Mouse (Mus musculus) thymus, postnatal 4 days (tissue): ENCODE data around the gene Gnaz.
A peak's percentile ranks its signal among the peaks of the same experiment; 100 is the strongest.
"Not testable (repeated sequence)": the region's sequence is repeated elsewhere in the genome, so short reads cannot be mapped to it uniquely, and the experiment has no call there.

Experiments used
- DNase-seq: peaks from one replicate; pipeline ENCODE4 v3.0.0; 2021

Gnaz gene

GRCm38 (mm10) chr10:75031345-75032114 lies 64.6 kb downstream of the Gnaz start:
- DNase-seq: no peak

- no peak for DNase-seq
These were observed 65.4 kb downstream of the Gnaz start, which contains the start of gene Rsph14 for GRCm38 (mm10) chr10:75032395-75032794. Gene Rsph14 (minus strand): TSS chr10:75032586.

GRCm38 (mm10) chr10:75036883-75037379 lies 70.0 kb downstream of the Gnaz start, which contains the start of gene Rab36:
Gene Rab36 (plus strand): TSS chr10:75037058.
- DNase-seq: peak; percentile 78

GRCm38 (mm10) chr10:75042060-75042459 lies 75.1 kb downstream of the Gnaz start:
- DNase-seq: not testable (repeated sequence)

GRCm38 (mm10) chr10:75044459-75044858 lies 77.5 kb downstream of the Gnaz start:
- no peak for DNase-seq

GRCm38 (mm10) chr10:75045831-75046230 lies 78.9 kb downstream of the Gnaz start:
- no peak for DNase-seq

GRCm38 (mm10) chr10:75048711-75049110 lies 81.7 kb downstream of the Gnaz start:
- no peak for DNase-seq

GRCm38 (mm10) chr10:75051364-75052074 lies 84.5 kb downstream of the Gnaz start:
- no peak for DNase-seq

- DNase-seq: no peak
These were observed 85.9 kb downstream of the Gnaz start for GRCm38 (mm10) chr10:75052902-75053301.

- DNase-seq: no peak
These were observed 86.7 kb downstream of the Gnaz start for GRCm38 (mm10) chr10:75053655-75054054.

- DNase-seq: no peak
These were observed 87.1 kb downstream of the Gnaz start for GRCm38 (mm10) chr10:75054125-75054524.

GRCm38 (mm10) chr10:75055672-75056071 lies 88.7 kb downstream of the Gnaz start:
- DNase-seq: no peak

- no peak for DNase-seq
These were observed 89.3 kb downstream of the Gnaz start for GRCm38 (mm10) chr10:75056255-75056654.

GRCm38 (mm10) chr10:75058336-75058735 lies 91.4 kb downstream of the Gnaz start:
- DNase-seq: no peak

GRCm38 (mm10) chr10:75058761-75059395 lies 91.9 kb downstream of the Gnaz start:
- DNase-seq: peak; percentile 50

GRCm38 (mm10) chr10:75059396-75059795 lies 92.4 kb downstream of the Gnaz start:
- peak; percentile 80 for DNase-seq

GRCm38 (mm10) chr10:75060217-75060842 lies 93.4 kb downstream of the Gnaz start, which contains the start of gene Bcr:
Gene Bcr (plus strand): TSS chr10:75060592.
- peak; percentile 84 for DNase-seq

- peak; percentile 64 for DNase-seq
These were observed 93.9 kb downstream of the Gnaz start for GRCm38 (mm10) chr10:75060843-75061235.

- peak; percentile 53 for DNase-seq
These were observed 94.6 kb downstream of the Gnaz start for GRCm38 (mm10) chr10:75061341-75062188.

GRCm38 (mm10) chr10:75062189-75062561 lies 95.2 kb downstream of the Gnaz start:
- DNase-seq: no peak

GRCm38 (mm10) chr10:75062621-75063020 lies 95.6 kb downstream of the Gnaz start:
- no peak for DNase-seq
